Comparison of ENCODE assay signal across 21 mouse cellular contexts in genomic region chr7:100298861-100299510, GRCm38 (mm10). TPM values are rescaled to one million over a fixed set of nuclear protein-coding genes. Genes with fewer than 3 reads are reported as not detected.
DNase-seq lines count a peak whose midpoint lies in the region; ATAC-seq and TF ChIP-seq lines count a peak whose summit lies in the region.
"Had no signal": no experiment of that assay in that cellular context is flagged by ENCODE, and none has a peak within 500 bp of the region (broad histone marks: within the 10 kb centered on the region; RNA-seq: fewer than 3 reads in every experiment).

No protein-coding gene starts in this region.

- 69% methylated on average over 14 of the region's 14 CpGs for WGBS in heart, embryonic 10.5 days
- WGBS in lung, embryonic 14.5 days: 54% methylated on average over 14 of the region's 14 CpGs
- 58% methylated on average over 14 of the region's 14 CpGs for WGBS in embryonic facial prominence, embryonic 13.5 days
- WGBS in limb, embryonic 14.5 days: 41% methylated on average over 14 of the region's 14 CpGs

- intact Hi-C loops in heart, postnatal 10 days (cut with DNase I): no loop called here

- H3K27ac ChIP-seq in heart, embryonic 10.5 days: peak overlapping the region; percentile 42; the same call in 1 of the 2 replicates
- no peak overlapping the region for H3K27ac ChIP-seq in lung, embryonic 14.5 days (ENCODE audit: low read depth)
- peak overlapping the region; percentile 55; the same call in 1 of the 2 replicates for H3K27ac ChIP-seq in embryonic facial prominence, embryonic 13.5 days
- H3K27ac ChIP-seq in limb, embryonic 14.5 days (replicated peaks; ENCODE audit: low read depth, low read length): peak overlapping the region; percentile 29; the same call in 1 of the 2 replicates
- H3K27ac ChIP-seq: hindbrain, embryonic 13.5 days; liver, embryonic 13.5 days; midbrain, embryonic 10.5 days; neural tube, embryonic 13.5 days; stomach, embryonic 15.5 days had no signal

- H3K9ac ChIP-seq in lung, embryonic 14.5 days: no peak overlapping the region
- H3K9ac ChIP-seq in embryonic facial prominence, embryonic 13.5 days: no peak overlapping the region
- no peak overlapping the region for H3K9ac ChIP-seq in limb, embryonic 14.5 days (ENCODE audit: low read depth, low read length, severe bottlenecking)
- H3K9ac ChIP-seq: heart, embryonic 15.5 days; hindbrain, embryonic 13.5 days; liver, embryonic 13.5 days; neural tube, embryonic 13.5 days; stomach, embryonic 15.5 days had no signal

- ATAC-seq in lung, embryonic 14.5 days (ENCODE audit: insufficient read depth): no peak
- no peak for ATAC-seq in embryonic facial prominence, embryonic 13.5 days (ENCODE audit: insufficient number of reproducible peaks, insufficient read depth, low FRiP score, low TSS enrichment, low read depth)
- peak; percentile 75; the same call in 1 of the 2 replicates for ATAC-seq in limb, embryonic 14.5 days (ENCODE audit: low FRiP score, low read depth)
- ATAC-seq in cerebellum, adult (ENCODE audit: insufficient number of reproducible peaks, low FRiP score, low TSS enrichment): no peak

- no peak overlapping the region for H3K4me3 ChIP-seq in heart, embryonic 10.5 days
- H3K4me3 ChIP-seq in lung, embryonic 14.5 days (ENCODE audit: low read depth, low read length): no peak overlapping the region
- no peak overlapping the region for H3K4me3 ChIP-seq in embryonic facial prominence, embryonic 13.5 days
- no peak overlapping the region for H3K4me3 ChIP-seq in limb, embryonic 14.5 days (replicated peaks; ENCODE audit: low read length)
- H3K4me3 ChIP-seq: heart, embryonic 15.5 days; hindbrain, embryonic 13.5 days; liver, embryonic 13.5 days; midbrain, embryonic 10.5 days; neural tube, embryonic 13.5 days; stomach, embryonic 15.5 days had no signal

- peaks cover 32% of the 10 kb centered on the region for H3K4me1 ChIP-seq in heart, embryonic 10.5 days
- H3K4me1 ChIP-seq in lung, embryonic 14.5 days (ENCODE audit: insufficient read depth): peaks cover 4% of the 10 kb centered on the region; the same call in 1 of the 2 replicates
- H3K4me1 ChIP-seq in embryonic facial prominence, embryonic 13.5 days: peaks cover 7% of the 10 kb centered on the region; the same call in 1 of the 2 replicates
- peaks cover 22% of the 10 kb centered on the region for H3K4me1 ChIP-seq in limb, embryonic 14.5 days (ENCODE audit: control insufficient read depth, insufficient read depth, low read length)
- H3K4me1 ChIP-seq: stomach, embryonic 15.5 days had no signal

- H3K36me3 ChIP-seq in heart, embryonic 10.5 days: no peaks in the 10 kb centered on the region
- peaks cover 21% of the 10 kb centered on the region; the same call in 1 of the 2 replicates for H3K36me3 ChIP-seq in lung, embryonic 14.5 days (ENCODE audit: insufficient read depth)
- H3K36me3 ChIP-seq in embryonic facial prominence, embryonic 13.5 days: peaks cover 44% of the 10 kb centered on the region
- H3K36me3 ChIP-seq in limb, embryonic 14.5 days (ENCODE audit: control insufficient read depth, insufficient read depth, low read length): peaks cover 24% of the 10 kb centered on the region
- H3K36me3 ChIP-seq: hindbrain, embryonic 13.5 days; liver, embryonic 13.5 days; midbrain, embryonic 10.5 days; neural tube, embryonic 13.5 days; stomach, embryonic 15.5 days had no signal

- no peaks in the 10 kb centered on the region for H3K9me3 ChIP-seq in heart, embryonic 10.5 days
- no peaks in the 10 kb centered on the region for H3K9me3 ChIP-seq in lung, embryonic 14.5 days (ENCODE audit: low read depth, low read length)
- H3K9me3 ChIP-seq in embryonic facial prominence, embryonic 13.5 days: no peaks in the 10 kb centered on the region
- no peaks in the 10 kb centered on the region for H3K9me3 ChIP-seq in limb, embryonic 14.5 days (ENCODE audit: control insufficient read depth, low read length)
- H3K9me3 ChIP-seq: heart, embryonic 15.5 days; hindbrain, embryonic 13.5 days; liver, embryonic 13.5 days; midbrain, embryonic 10.5 days; neural tube, embryonic 13.5 days; stomach, embryonic 15.5 days had no signal

- no peak for TF ChIP-seq CTCF in lung, embryonic 14.5 days (IDR thresholded peaks at IDR 0.05; ENCODE audit: low read depth)

- DNase-seq in heart, embryonic 10.5 days (ENCODE audit: low spot score): peak; percentile 60
- no peak for DNase-seq in heart, postnatal 10 days
- DNase-seq in lung, embryonic 14.5 days: peak; percentile 40
- DNase-seq in lung, postnatal 4 days: no peak
- DNase-seq in limb, embryonic 14.5 days (ENCODE audit: low spot score): peak; percentile 12
- no peak for DNase-seq in T-cell, adult 2 months (ENCODE audit: low spot score)
- DNase-seq: adrenal gland, postnatal 25 days; cerebellum, adult 2 months; gastrocnemius, postnatal 14 days; kidney, postnatal 36 days; liver, embryonic 13.5 days; lung, postnatal 14 days; spleen, adult 18-20 months; thymus, adult 2 months had no signal

- H3K4me2 ChIP-seq in lung, embryonic 14.5 days: no peak overlapping the region
- no peak overlapping the region for H3K4me2 ChIP-seq in embryonic facial prominence, embryonic 13.5 days
- H3K4me2 ChIP-seq in limb, embryonic 14.5 days (replicated peaks; ENCODE audit: low read depth, low read length, severe bottlenecking): no peak overlapping the region
- H3K4me2 ChIP-seq: heart, embryonic 15.5 days; hindbrain, embryonic 13.5 days; liver, embryonic 13.5 days; neural tube, embryonic 13.5 days; stomach, embryonic 15.5 days had no signal

- H3K27me3 ChIP-seq in heart, embryonic 10.5 days (ENCODE audit: insufficient read depth, poor library complexity, severe bottlenecking): no peaks in the 10 kb centered on the region
- no peaks in the 10 kb centered on the region for H3K27me3 ChIP-seq in lung, embryonic 14.5 days (ENCODE audit: insufficient read depth, low read length)
- H3K27me3 ChIP-seq in embryonic facial prominence, embryonic 13.5 days: no peaks in the 10 kb centered on the region
- no peaks in the 10 kb centered on the region for H3K27me3 ChIP-seq in limb, embryonic 14.5 days (ENCODE audit: control insufficient read depth, insufficient read depth, low read length)
- H3K27me3 ChIP-seq: heart, embryonic 15.5 days; hindbrain, embryonic 13.5 days; neural tube, embryonic 13.5 days; stomach, embryonic 15.5 days had no signal

- no peak for TF ChIP-seq POLR2A in limb, embryonic 14.5 days (IDR thresholded peaks at IDR 0.05; ENCODE audit: borderline replicate concordance, extremely low read depth, insufficient read depth, insufficient read length)

RNA-seq across cellular contexts. Expression of gene P4ha3, which starts 13.7 kb away (rescaled TPM):
- 6.5 and 7.4 TPM in 2 replicates for polyA plus RNA-seq in heart, embryonic 10.5 days (2016; fragmentation: Nextera tagmentation; extraction: Ambion mirVana)
- total RNA-seq in heart, postnatal 10 days (2021): 1 to 10 TPM; 1.9 to 3.3 TPM
- polyA plus RNA-seq in lung, embryonic 14.5 days (2014; fragmentation: Nextera tagmentation; extraction: Ambion mirVana): 21.2 and 22.0 TPM in 2 replicates
- 23.6 and 32.6 TPM in 2 replicates for polyA plus RNA-seq in embryonic facial prominence, embryonic 13.5 days (2015; fragmentation: Nextera tagmentation; extraction: Ambion mirVana)
- 48.7 and 66.0 TPM in 2 replicates for polyA plus RNA-seq in limb, embryonic 14.5 days (2012; rRNA removed)
- 28.1 and 30.7 TPM in 2 replicates for polyA plus RNA-seq in limb, embryonic 14.5 days (2014; fragmentation: Nextera tagmentation; extraction: Ambion mirVana)

Comparison
In these comparisons a context has a peak if more than half of its experiments do, and no peak if none do; other contexts are left out.
1. DNase-seq: peak in heart, embryonic 10.5 days (single experiment), lung, embryonic 14.5 days (single experiment) and limb, embryonic 14.5 days (single experiment); none in heart, postnatal 10 days (0 of 2), lung, postnatal 4 days (0 of 2) and T-cell, adult 2 months (single experiment).